Mouse (Mus musculus) mesoderm, embryonic 11.5 days (tissue): Measurements from ENCODE around the gene Olfr701.

Source experiments
- DNase-seq: peaks from one replicate; pipeline ENCODE4 v3.0.0-alpha.2; 2012; ENCODE audit warnings: low read depth, low spot score

Gene Olfr701

DNA sequence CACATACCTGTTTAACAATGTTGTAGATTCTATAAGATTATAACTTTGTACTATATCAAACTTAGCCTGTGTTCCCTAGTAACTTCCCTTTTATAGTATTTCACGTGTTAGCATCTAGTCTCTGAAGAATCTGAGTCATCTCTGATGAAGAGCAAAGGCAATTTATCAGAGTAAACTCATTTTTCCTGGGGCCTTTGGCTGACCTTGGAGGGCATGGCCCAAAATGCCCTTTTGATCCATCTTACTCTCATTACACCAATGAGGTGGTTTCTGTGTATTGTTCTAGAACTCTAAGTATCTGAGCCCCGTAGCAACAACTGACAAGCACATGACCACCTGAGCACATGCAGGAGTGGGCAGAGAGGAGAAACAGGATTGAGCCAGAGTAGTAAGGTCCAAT is at the start of gene Olfr701:
Gene Olfr701, plus strand, starts transcription at position 301 of the 400 bp plus-strand sequence.
- no peak for DNase-seq

DNA sequence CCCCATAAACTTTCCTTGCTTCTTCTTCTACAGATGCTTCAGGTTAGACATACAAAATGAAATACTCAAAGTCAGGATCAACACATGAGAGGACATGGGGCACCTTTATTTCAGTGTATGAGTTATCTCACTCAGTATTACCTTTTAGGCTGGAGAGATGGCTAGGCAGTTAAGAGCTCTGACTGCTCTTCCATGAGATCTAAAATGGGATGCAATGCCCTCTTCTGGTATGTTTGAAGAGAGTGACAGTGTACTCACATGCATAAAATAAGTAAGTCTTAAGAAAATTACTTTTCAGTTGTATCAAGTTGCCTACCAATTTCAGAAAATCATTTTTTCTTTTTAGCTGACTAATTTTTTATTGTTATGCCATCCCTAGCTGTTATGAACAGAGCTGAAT is 25.6 kb upstream of the Olfr701 start:
- no peak for DNase-seq

DNA sequence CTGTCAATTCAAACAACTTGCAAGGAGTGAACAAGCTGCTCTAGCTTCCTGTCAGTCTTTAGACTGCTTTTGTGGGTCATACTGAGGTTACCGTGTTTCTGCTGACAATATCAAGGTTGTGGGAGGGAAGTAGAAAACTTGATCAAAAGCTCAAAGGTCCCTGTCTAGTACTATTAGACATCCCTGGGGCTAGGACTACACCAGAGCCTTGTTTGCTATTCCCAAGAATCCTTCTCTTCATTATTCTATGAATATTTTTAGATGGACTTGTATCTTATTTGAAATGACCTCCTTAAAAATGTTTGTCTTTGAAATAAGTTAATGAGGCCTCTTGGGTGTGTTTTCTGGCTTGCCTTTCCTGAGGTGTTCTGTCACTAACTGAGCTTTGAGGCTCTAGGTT is 20.8 kb upstream of the Olfr701 start, which contains the start of gene Olfr699:
Gene Olfr699, minus strand, starts transcription at position 101 of the 400 bp plus-strand sequence.
- DNase-seq: no peak

DNA sequence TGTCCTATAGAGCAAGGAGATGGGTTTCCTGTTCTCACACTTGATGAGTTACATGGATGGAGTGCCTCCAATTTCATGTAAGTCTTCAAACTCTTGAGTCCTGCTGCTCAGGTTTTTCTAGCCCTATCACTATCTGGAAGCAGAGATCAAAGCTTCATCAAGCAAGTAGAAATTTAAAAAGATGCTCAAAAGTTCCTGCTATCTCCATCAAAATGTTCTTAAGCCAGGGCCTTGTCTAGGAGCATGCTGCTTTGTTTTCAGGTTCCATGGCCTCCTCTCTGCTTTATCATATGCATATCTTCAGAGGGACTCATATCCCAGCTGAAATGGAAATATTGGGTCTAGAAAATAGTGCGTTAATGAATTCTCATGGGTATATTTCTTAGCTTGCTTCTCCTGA is 5.2 kb upstream of the Olfr701 start, which contains the start of gene Olfr700:
Gene Olfr700, minus strand, starts transcription at position 101 of the 400 bp plus-strand sequence.
- DNase-seq: no peak

DNA sequence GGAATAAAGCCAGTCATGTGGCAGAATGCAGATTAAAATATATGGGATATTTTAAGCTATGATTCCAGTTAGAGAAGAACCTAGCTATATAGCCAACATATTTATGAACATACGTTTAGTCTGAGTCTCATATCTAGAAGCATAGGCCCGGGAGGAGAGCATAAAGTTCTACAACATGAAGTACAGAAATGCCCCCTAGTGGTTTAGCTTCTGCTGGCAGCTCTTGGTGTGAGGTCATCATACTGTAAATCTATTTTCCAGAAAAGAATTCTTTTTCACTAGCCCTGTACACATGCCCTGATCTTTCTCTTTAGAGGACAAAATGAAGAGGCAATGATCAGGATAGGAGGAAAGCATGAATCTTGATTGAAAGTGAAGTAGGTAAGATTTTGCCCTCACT is 1.8 kb downstream of the Olfr701 start:
- no peak for DNase-seq

DNA sequence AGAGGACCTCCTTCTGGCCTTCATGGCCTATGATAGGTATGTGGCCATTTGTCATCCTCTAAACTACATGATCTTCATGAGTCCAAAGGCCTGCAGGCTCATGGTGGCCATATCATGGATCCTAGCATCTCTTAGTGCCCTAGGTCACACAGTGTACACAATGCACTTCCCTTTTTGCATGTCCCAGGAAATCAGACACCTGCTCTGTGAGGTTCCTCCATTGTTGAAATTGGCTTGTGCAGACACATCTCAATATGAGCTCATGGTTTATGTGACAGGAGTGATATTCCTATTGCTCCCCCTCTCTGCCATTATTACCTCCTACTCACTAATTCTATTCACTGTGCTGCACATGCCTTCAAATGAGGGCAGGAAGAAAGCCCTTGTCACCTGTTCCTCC is 4.5 kb downstream of the Olfr701 start:
- DNase-seq: no peak

DNA sequence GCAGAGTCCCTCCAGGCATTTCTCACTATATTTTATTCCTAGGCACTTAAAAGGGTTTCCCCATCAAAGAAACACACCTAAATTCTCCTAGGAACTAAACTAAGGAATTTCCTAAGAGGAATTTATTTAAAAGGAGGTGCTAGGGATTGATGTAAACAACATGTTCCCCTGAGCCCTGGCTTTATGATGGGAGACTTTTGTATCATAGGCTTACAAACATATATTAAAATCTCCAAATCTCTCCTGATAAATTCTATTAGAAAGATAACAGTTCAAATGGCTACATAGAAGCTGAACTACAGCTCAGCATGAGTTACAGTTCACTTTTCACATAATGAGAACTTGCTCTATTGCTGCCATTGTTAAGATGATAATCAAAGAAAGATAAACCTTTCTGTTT is 19.9 kb downstream of the Olfr701 start, which contains the start of gene Olfr702:
Gene Olfr702, minus strand, starts transcription at position 101 of the 400 bp plus-strand sequence.
- DNase-seq: no peak

DNA sequence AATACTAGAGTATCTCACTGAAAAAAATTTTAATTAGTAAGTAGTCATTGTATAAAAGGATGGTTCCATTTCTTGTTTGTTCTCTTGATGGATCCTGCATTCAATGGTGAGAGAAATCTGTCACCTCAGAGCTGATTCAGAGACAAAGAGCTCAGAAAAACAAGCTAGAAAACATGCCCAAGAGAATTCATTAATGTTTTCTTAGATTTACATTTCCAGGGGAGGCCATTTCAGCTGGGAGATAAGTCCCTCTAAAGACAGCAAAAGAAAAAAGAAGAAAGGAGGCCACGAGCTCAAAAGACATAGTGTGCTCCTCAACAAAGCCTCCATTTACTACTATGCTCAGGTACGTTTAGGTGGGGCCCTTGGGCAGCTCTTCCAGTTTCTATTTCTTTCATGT is 29.1 kb downstream of the Olfr701 start, which contains the start of gene Olfr703:
Gene Olfr703, plus strand, starts transcription at position 301 of the 400 bp plus-strand sequence.
- no peak for DNase-seq

DNA sequence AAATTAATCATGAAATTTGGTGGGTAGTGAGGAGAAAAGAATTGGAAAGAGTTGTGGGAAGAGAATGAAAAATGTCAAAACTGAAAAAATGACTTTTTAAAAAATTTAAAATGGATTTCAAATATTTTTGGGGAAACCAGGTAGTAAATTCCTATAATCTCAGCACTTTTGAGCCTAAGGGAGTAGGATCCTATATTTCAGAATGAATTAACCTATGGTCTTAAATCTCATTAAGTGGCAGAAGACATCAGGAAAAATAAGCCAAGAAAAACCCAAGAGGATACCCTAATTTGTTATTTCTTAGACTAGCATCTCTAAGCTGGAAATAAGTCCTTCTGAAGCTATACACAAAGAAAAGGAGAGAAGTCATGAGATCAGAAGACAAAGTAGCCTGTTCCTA is 49.0 kb downstream of the Olfr701 start, which contains the start of gene Olfr704:
Gene Olfr704, plus strand, starts transcription at position 301 of the 400 bp plus-strand sequence.
- DNase-seq: no peak
